Mouse (Mus musculus) small intestine, adult 2 months (tissue): ENCODE data around the gene Dcakd.

Source experiments
- CTCF ChIP-seq: fragments of 200-500 bp; IDR thresholded peaks from 2 replicates; pipeline ENCODE4 v1.5.1; 2012; ENCODE audit warnings: low read depth, mild to moderate bottlenecking, control low read depth, inconsistent platforms, low read length, moderate library complexity, mixed read lengths; ENCODE audit not compliant: insufficient replicate concordance, insufficient read length; ENCODE audit errors: extremely low read depth
- POLR2A ChIP-seq: fragments of 200-500 bp; IDR thresholded peaks from 2 replicates; pipeline ENCODE4 v1.6.1; 2012; ENCODE audit warnings: low read depth, mild to moderate bottlenecking, control low read depth, inconsistent platforms, low read length, moderate library complexity

- TF ChIP-seq POLR2A (no peak), CTCF (no peak)
Measured at GRCm38 (mm10) chr11:103018860-103019259, 9.3 kb downstream of the Dcakd start.
